Mouse (Mus musculus) midbrain, embryonic 12.5 days (tissue): ENCODE data around the gene Olfr1509. TPM values are rescaled to one million over a fixed set of nuclear protein-coding genes. Genes with fewer than 3 reads are reported as not detected.

Experiments
- polyA plus RNA-seq: library from polyadenylated mRNA; unstranded; fragments of >200 nt; fragmentation: Nextera tagmentation; extraction: Ambion mirVana; gene quantifications from 2 replicates; pipeline ENCODE4 v1.2.1, GENCODE M21; 2016

The Olfr1509 gene
- polyA plus RNA-seq, 1 experiment from 2014 or later, result not detected

Other genes starting within 250 kb of the Olfr1509 start
- 75.2 and 82.9 TPM in 2 replicates for gene Supt16, start 245.6 kb upstream of the Olfr1509 start, polyA plus RNA-seq
- gene Chd8, start 185.2 kb upstream of the Olfr1509 start, polyA plus RNA-seq, result 62.1 and 62.5 TPM in 2 replicates
- gene Tox4, start 163.8 kb upstream of the Olfr1509 start, polyA plus RNA-seq, result 53.0 and 54.2 TPM in 2 replicates
- 38.5 and 45.8 TPM in 2 replicates for gene Rab2b, start 163.4 kb upstream of the Olfr1509 start, polyA plus RNA-seq
- gene Mettl3, start 137.9 kb upstream of the Olfr1509 start, polyA plus RNA-seq, result 58.8 and 62.1 TPM in 2 replicates
- gene Sall2, start 114.2 kb upstream of the Olfr1509 start, polyA plus RNA-seq, result 70.3 and 77.6 TPM in 2 replicates
- gene Olfr1513, start 86.6 kb upstream of the Olfr1509 start, polyA plus RNA-seq, result not detected in 2 replicates
- not detected in 2 replicates for gene Olfr1512, start 63.8 kb upstream of the Olfr1509 start, polyA plus RNA-seq
- 0.15 TPM in 1 of 2 replicates, not detected in the other for gene Olfr1511, start 45.6 kb upstream of the Olfr1509 start, polyA plus RNA-seq
- not detected in 2 replicates for gene Olfr1510, start 28.6 kb upstream of the Olfr1509 start, polyA plus RNA-seq
- gene Olfr1508, start 24.5 kb downstream of the Olfr1509 start, polyA plus RNA-seq, result not detected in 2 replicates
- not detected in 2 replicates for gene Olfr1507, start 52.8 kb downstream of the Olfr1509 start, polyA plus RNA-seq